Mouse (Mus musculus) liver, embryonic 14.5 days (tissue): Measurements from ENCODE around the gene Nr3c2. TPM values are rescaled to one million over a fixed set of nuclear protein-coding genes. Genes with fewer than 3 reads are reported as not detected.

ENCODE experiments used
- ATAC-seq: fragments of 200-750 bp; cut with Nextera tagmentation; 2 replicates; pipeline ENCODE4 v1.8.0; 2017; ENCODE audit warnings: moderate number of reproducible peaks, mild to moderate bottlenecking, moderate library complexity; ENCODE audit not compliant: insufficient read depth
- DNase-seq, 3 experiments: peaks; one replicate each; pipeline ENCODE4 v3.0.0-alpha.2; 2012 to 2013; ENCODE audit warnings: low read depth in 3 of 3, low spot score in 3 of 3
- H3K27ac ChIP-seq: fragments of 300-500 bp; sonication (generic); 2 replicates; pipeline ENCODE4 v1.5.1; 2014; ENCODE audit warnings: moderate library complexity, mild to moderate bottlenecking, control low read depth, inconsistent platforms
- H3K27me3 ChIP-seq: fragments of 300-500 bp; sonication (generic); 2 replicates; pipeline ENCODE4 v1.6.1; 2014; ENCODE audit warnings: mild to moderate bottlenecking, low read length, moderate library complexity; ENCODE audit not compliant: control insufficient read depth, insufficient read depth
- H3K36me3 ChIP-seq: fragments of 300-500 bp; sonication (generic); replicated peaks from 2 replicates; pipeline ENCODE4 v1.6.1; 2014; ENCODE audit warnings: low read depth; ENCODE audit not compliant: control insufficient read depth, insufficient read depth
- H3K4me1 ChIP-seq, 2 experiments: fragments of 200-500 bp in 1 of 2; fragments of 300-500 bp in 1 of 2; sonication (generic) in 1 of 2; replicated peaks; 2 replicates each; pipeline ENCODE4 v1.6.1; 2012 to 2014; ENCODE audit warnings: antibody characterized with exemption in 1 of 2, inconsistent platforms in 1 of 2, low read length in 1 of 2; ENCODE audit not compliant: control insufficient read depth in 2 of 2, insufficient read depth in 2 of 2
- H3K4me2 ChIP-seq: fragments of 300-500 bp; sonication (generic); 2 replicates; pipeline ENCODE4 v1.6.1; 2014; ENCODE audit warnings: low read depth, mild to moderate bottlenecking, control low read depth, moderate library complexity
- H3K4me3 ChIP-seq, 2 experiments: fragments of 200-500 bp in 1 of 2; fragments of 300-500 bp in 1 of 2; sonication (generic) in 1 of 2; 2 replicates each; pipeline ENCODE4 v1.5.1; 2012 to 2014; ENCODE audit warnings: low read depth in 2 of 2, low read length in 2 of 2, mild to moderate bottlenecking in 2 of 2, control low read depth in 1 of 2, inconsistent platforms in 1 of 2, moderate library complexity in 1 of 2; ENCODE audit not compliant: insufficient read depth in 1 of 2
- H3K9ac ChIP-seq: fragments of 300-500 bp; sonication (generic); replicated peaks from 2 replicates; pipeline ENCODE4 v1.6.1; 2014; ENCODE audit warnings: mild to moderate bottlenecking, control low read depth, moderate library complexity
- H3K9me3 ChIP-seq: fragments of 300-500 bp; sonication (generic); 2 replicates; pipeline ENCODE4 v1.6.1; 2016; ENCODE audit warnings: low read length, mixed read lengths; ENCODE audit not compliant: control insufficient read depth
- CTCF ChIP-seq: IDR thresholded peaks from 2 replicates; pipeline ENCODE4 v1.5.1; 2016; ENCODE audit warnings: antibody characterized with exemption, low read depth, control low read depth
- EP300 ChIP-seq: IDR thresholded peaks from 2 replicates; pipeline ENCODE4 v1.6.1; 2016; ENCODE audit warnings: antibody characterized with exemption, low read depth
- WGBS: fragments of 180-500 bp; shearing (Covaris S2); extraction: QIAGEN DNeasy Blood & Tissue Kit; methylation state at CpG from one replicate; pipeline ENCODE4 v1.1.7; 2014; ENCODE audit not compliant: insufficient replicate concordance; 5-methylcytosine and 5-hydroxymethylcytosine counted together
- polyA plus RNA-seq, 2 experiments: library from polyadenylated mRNA; depleted of rRNA in 1 of 2; stranded (reverse) in 1 of 2; unstranded in 1 of 2; fragments of >200 nt; fragmentation: Nextera tagmentation in 1 of 2; extraction: Ambion mirVana in 1 of 2; gene quantifications; 2 replicates each; pipeline versions ENCODE4 v1.2.1 to v1.2.3; 2012 to 2014

Nr3c2 gene
- polyA plus RNA-seq, 2 experiments, result 0.30 to 0.99 TPM

GRCm38 (mm10) chr8:77128006-77128405, 228.8 kb downstream of the Nr3c2 start:
- no peak overlapping the region for H3K27ac ChIP-seq
- H3K9me3 ChIP-seq, result no peaks in the 10 kb centered on the region
- no peak overlapping the region for H3K4me3 ChIP-seq
- no peak for TF ChIP-seq EP300
- no peak for TF ChIP-seq CTCF
- no peaks in the 10 kb centered on the region for H3K4me1 ChIP-seq
- no peaks in the 10 kb centered on the region for H3K27me3 ChIP-seq
- no peaks in the 10 kb centered on the region for H3K36me3 ChIP-seq
- no peak overlapping the region for H3K4me2 ChIP-seq
- no peak overlapping the region for H3K9ac ChIP-seq
- DNase-seq, result no peak
- 53% methylated on average over 4 of the region's 4 CpGs for WGBS
- no peak for ATAC-seq

- H3K36me3 ChIP-seq, result no peaks in the 10 kb centered on the region
- no peak overlapping the region for H3K27ac ChIP-seq
- WGBS, result 32% methylated on average over 11 of the region's 11 CpGs
- DNase-seq, result peak; percentile 7 to 20 (median 9)
- no peaks in the 10 kb centered on the region for H3K9me3 ChIP-seq
- no peak overlapping the region for H3K4me2 ChIP-seq
- no peak for TF ChIP-seq CTCF
- no peak for TF ChIP-seq EP300
- no peak overlapping the region for H3K9ac ChIP-seq
- no peak overlapping the region for H3K4me3 ChIP-seq
- peak; percentile 73 for ATAC-seq
- H3K4me1 ChIP-seq, result no peaks in the 10 kb centered on the region
- H3K27me3 ChIP-seq, result no peaks in the 10 kb centered on the region
Observed at GRCm38 (mm10) chr8:77132903-77133637, 233.8 kb downstream of the Nr3c2 start.

GRCm38 (mm10) chr8:77133797-77134385, 234.6 kb downstream of the Nr3c2 start:
- TF ChIP-seq CTCF (no peak), EP300 (no peak)
- 33% methylated on average over 7 of the region's 7 CpGs for WGBS
- ATAC-seq, result no peak

GRCm38 (mm10) chr8:77145285-77145684, 246.0 kb downstream of the Nr3c2 start:
- H3K36me3 ChIP-seq, result no peaks in the 10 kb centered on the region
- TF ChIP-seq CTCF (no peak), EP300 (no peak)
- no peak for ATAC-seq

More at GRCm38 (mm10) chr8:77133797-77134385, 234.6 kb downstream of the Nr3c2 start:
- Histone ChIP-seq H3K27ac (no peak overlapping the region), H3K27me3 (no peaks in the 10 kb centered on the region), H3K36me3 (no peaks in the 10 kb centered on the region), H3K9ac (no peak overlapping the region), H3K4me3 (no peak overlapping the region), H3K4me1 (no peaks in the 10 kb centered on the region), H3K4me2 (no peak overlapping the region), H3K9me3 (no peaks in the 10 kb centered on the region)
- no peak for DNase-seq

GRCm38 (mm10) chr8:77154496-77154895, 255.3 kb downstream of the Nr3c2 start:
- ATAC-seq, result no peak
- WGBS, result 41% methylated on average over 3 of the region's 3 CpGs
- TF ChIP-seq CTCF (peak; percentile 75), EP300 (no peak)
- Histone ChIP-seq H3K27me3 (no peaks in the 10 kb centered on the region), H3K4me3 (no peak overlapping the region), H3K4me1 (no peaks in the 10 kb centered on the region), H3K36me3 (no peaks in the 10 kb centered on the region), H3K9me3 (no peaks in the 10 kb centered on the region), H3K4me2 (no peak overlapping the region), H3K27ac (no peak overlapping the region), H3K9ac (no peak overlapping the region)
- DNase-seq, result no peak

More at GRCm38 (mm10) chr8:77145285-77145684, 246.0 kb downstream of the Nr3c2 start:
- H3K4me2 ChIP-seq, result no peak overlapping the region
- 50% methylated on average over 3 of the region's 3 CpGs for WGBS
- no peak overlapping the region for H3K9ac ChIP-seq
- H3K4me1 ChIP-seq, result no peaks in the 10 kb centered on the region
- H3K27ac ChIP-seq, result no peak overlapping the region
- no peaks in the 10 kb centered on the region for H3K27me3 ChIP-seq
- DNase-seq, result no peak
- no peak overlapping the region for H3K4me3 ChIP-seq
- H3K9me3 ChIP-seq, result no peaks in the 10 kb centered on the region
